Mouse (Mus musculus) kidney, postnatal 0 days (tissue): ENCODE data around the gene Vopp1. TPM values are rescaled to one million over a fixed set of nuclear protein-coding genes. Genes with fewer than 3 reads are reported as not detected.
"Not testable (repeated sequence)": the region's sequence is repeated elsewhere in the genome, so short reads cannot be mapped to it uniquely, and the experiment has no call there.

ENCODE experiments used
- ATAC-seq: fragments of 200-750 bp; cut with Nextera tagmentation; replicated peaks from 2 replicates; pipeline ENCODE4 v1.8.0; 2017; ENCODE audit warnings: low read depth, moderate number of reproducible peaks, moderate TSS enrichment, moderate library complexity; ENCODE audit not compliant: low FRiP score
- DNase-seq: peaks from one replicate; pipeline ENCODE4 v3.0.0-alpha.2; 2016; ENCODE audit warnings: low spot score
- H3K27ac ChIP-seq: fragments of 300-500 bp; sonication (generic); 2 replicates; pipeline ENCODE4 v1.5.1; 2014; ENCODE audit warnings: mild to moderate bottlenecking
- H3K27me3 ChIP-seq: fragments of 300-500 bp; sonication (generic); 2 replicates; pipeline ENCODE4 v1.6.1; 2014; ENCODE audit warnings: low read length, mixed read lengths; ENCODE audit not compliant: insufficient read depth
- H3K36me3 ChIP-seq: fragments of 300-500 bp; sonication (generic); 2 replicates; pipeline ENCODE4 v1.6.1; 2014; ENCODE audit warnings: low read length, mixed read lengths; ENCODE audit not compliant: insufficient read depth
- H3K4me1 ChIP-seq: fragments of 300-500 bp; sonication (generic); replicated peaks from 2 replicates; pipeline ENCODE4 v1.6.1; 2014; ENCODE audit warnings: antibody characterized with exemption, low read length, mixed read lengths; ENCODE audit not compliant: insufficient read depth
- H3K4me2 ChIP-seq: fragments of 300-500 bp; sonication (generic); 2 replicates; pipeline ENCODE4 v1.6.1; 2014; ENCODE audit warnings: mild to moderate bottlenecking, low read length, moderate library complexity, mixed read lengths
- H3K4me3 ChIP-seq: fragments of 300-500 bp; sonication (generic); replicated peaks from 2 replicates; pipeline ENCODE4 v1.5.1; 2014; ENCODE audit warnings: low read depth, low read length
- H3K9ac ChIP-seq: fragments of 300-500 bp; sonication (generic); 2 replicates; pipeline ENCODE4 v1.6.1; 2014; ENCODE audit warnings: low read depth, low read length
- H3K9me3 ChIP-seq: fragments of 300-500 bp; sonication (generic); replicated peaks from 2 replicates; pipeline ENCODE4 v1.6.1; 2016; ENCODE audit warnings: low read length, inconsistent platforms, mixed read lengths
- CTCF ChIP-seq: IDR thresholded peaks from 2 replicates; pipeline ENCODE4 v1.5.1; 2016; ENCODE audit warnings: antibody characterized with exemption, low read depth, mild to moderate bottlenecking, moderate library complexity
- WGBS: fragments of 180-500 bp; shearing (Covaris S2); extraction: QIAGEN DNeasy Blood & Tissue Kit; methylation state at CpG from one replicate; pipeline ENCODE4 v1.1.7; 2014; 5-methylcytosine and 5-hydroxymethylcytosine counted together
- polyA plus RNA-seq: library from polyadenylated mRNA; unstranded; fragments of >200 nt; fragmentation: Nextera tagmentation; extraction: Ambion mirVana; gene quantifications from 2 replicates; pipeline ENCODE4 v1.2.1, GENCODE M21; 2015

The Vopp1 gene
- polyA plus RNA-seq, 1 experiment from 2014 or later: 27.0 TPM

- H3K9ac ChIP-seq: no peak overlapping the region
- DNase-seq: no peak
- no peak overlapping the region for H3K4me2 ChIP-seq
- no peak for ATAC-seq
- H3K27ac ChIP-seq: no peak overlapping the region
- H3K4me3 ChIP-seq: no peak overlapping the region
- no peaks in the 10 kb centered on the region for H3K36me3 ChIP-seq
- WGBS: 77% methylated on average over 5 of the region's 5 CpGs
- TF ChIP-seq CTCF: no peak
- no peaks in the 10 kb centered on the region for H3K4me1 ChIP-seq
- H3K9me3 ChIP-seq: peaks cover 10% of the 10 kb centered on the region
- H3K27me3 ChIP-seq: no peaks in the 10 kb centered on the region
Measured at GRCm38 (mm10) chr6:57805218-57806069, 19.5 kb downstream of the Vopp1 start.

- no peak for TF ChIP-seq CTCF
- H3K4me2 ChIP-seq: no peak overlapping the region
- H3K9me3 ChIP-seq: no peaks in the 10 kb centered on the region
- ATAC-seq (no peak), DNase-seq (no peak)
- no peaks in the 10 kb centered on the region for H3K36me3 ChIP-seq
- H3K27me3 ChIP-seq: no peaks in the 10 kb centered on the region
- no peak overlapping the region for H3K27ac ChIP-seq
- H3K9ac ChIP-seq: no peak overlapping the region
- no peaks in the 10 kb centered on the region for H3K4me1 ChIP-seq
- H3K4me3 ChIP-seq: no peak overlapping the region
- 74% methylated on average over 2 of the region's 2 CpGs for WGBS
Measured at GRCm38 (mm10) chr6:57803130-57803529, 21.8 kb downstream of the Vopp1 start.

DNA sequence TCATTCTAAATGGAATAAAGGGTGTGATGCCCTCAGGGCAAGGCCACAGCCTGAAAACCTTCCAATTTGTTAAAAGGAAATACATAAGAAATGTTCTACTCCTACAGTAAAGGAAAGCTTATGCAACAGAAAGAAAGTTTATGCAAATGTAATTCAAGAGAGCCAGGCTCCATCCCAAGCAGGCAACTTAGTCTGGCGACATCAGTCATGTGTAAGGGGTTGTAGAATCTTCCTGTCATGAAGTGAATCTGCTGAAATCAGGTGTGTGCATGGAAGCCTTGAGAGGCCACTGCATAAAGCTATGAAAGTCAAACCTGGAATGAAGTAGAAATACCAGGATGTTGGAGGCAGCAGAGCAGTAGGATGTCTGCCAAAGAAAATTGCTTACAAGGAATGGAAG is 26.0 kb downstream of the Vopp1 start:
- 84% methylated on average over 1 of the region's 1 CpGs for WGBS
- TF ChIP-seq CTCF: no peak
- Histone ChIP-seq H3K27me3 (no peaks in the 10 kb centered on the region), H3K9me3 (no peaks in the 10 kb centered on the region), H3K9ac (no peak overlapping the region), H3K36me3 (no peaks in the 10 kb centered on the region), H3K4me1 (no peaks in the 10 kb centered on the region), H3K4me2 (no peak overlapping the region), H3K4me3 (no peak overlapping the region), H3K27ac (no peak overlapping the region)
- DNase-seq (no peak), ATAC-seq (no peak)

- H3K27me3 ChIP-seq: no peaks in the 10 kb centered on the region
- H3K4me3 ChIP-seq: no peak overlapping the region
- no peak for ATAC-seq
- no peaks in the 10 kb centered on the region for H3K4me1 ChIP-seq
- no peak overlapping the region for H3K27ac ChIP-seq
- H3K9me3 ChIP-seq: no peaks in the 10 kb centered on the region
- no peak for TF ChIP-seq CTCF
- H3K4me2 ChIP-seq: no peak overlapping the region
- no peaks in the 10 kb centered on the region for H3K36me3 ChIP-seq
- H3K9ac ChIP-seq: no peak overlapping the region
- DNase-seq: no peak
- 91% methylated on average over 3 of the region's 3 CpGs for WGBS
Measured at GRCm38 (mm10) chr6:57796853-57797423, 28.0 kb downstream of the Vopp1 start.

- ATAC-seq (no peak; the same call in 1 of the 2 replicates), DNase-seq (peak; percentile 9)
- no peaks in the 10 kb centered on the region for H3K36me3 ChIP-seq
- no peaks in the 10 kb centered on the region for H3K4me1 ChIP-seq
- no peaks in the 10 kb centered on the region for H3K27me3 ChIP-seq
- TF ChIP-seq CTCF: no peak
- H3K9ac ChIP-seq: no peak overlapping the region
- no peaks in the 10 kb centered on the region for H3K9me3 ChIP-seq
- no peak overlapping the region for H3K27ac ChIP-seq
- 55% methylated on average over 3 of the region's 3 CpGs for WGBS
- no peak overlapping the region for H3K4me2 ChIP-seq
- no peak overlapping the region for H3K4me3 ChIP-seq
Measured at GRCm38 (mm10) chr6:57795835-57796234, 29.1 kb downstream of the Vopp1 start.

DNA sequence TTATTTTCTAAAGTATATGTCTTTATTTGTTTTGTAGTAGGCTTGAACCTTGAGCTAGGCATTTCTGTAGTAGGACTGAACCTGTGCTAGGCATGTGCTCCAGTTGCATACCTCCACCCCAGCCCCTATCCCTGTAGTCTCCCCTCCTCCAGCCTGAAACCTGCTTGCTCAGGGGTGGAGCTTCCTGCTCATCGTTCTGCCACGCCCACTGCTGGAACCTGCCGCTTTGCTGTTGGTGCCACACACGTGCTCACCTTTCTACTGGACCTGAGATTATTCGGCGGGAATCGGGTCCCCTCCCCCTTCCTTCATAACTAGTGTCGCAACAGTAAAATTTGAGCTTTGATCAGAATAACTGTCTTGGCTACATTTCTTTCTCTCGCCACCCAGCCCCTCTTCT is 32.1 kb downstream of the Vopp1 start:
- not testable (repeated sequence) for H3K27me3 ChIP-seq, H3K27ac ChIP-seq, H3K9ac ChIP-seq, H3K4me1 ChIP-seq, H3K4me3 ChIP-seq, ATAC-seq, DNase-seq, H3K36me3 ChIP-seq, H3K4me2 ChIP-seq, H3K9me3 ChIP-seq
- WGBS: 81% methylated on average over 9 of the region's 9 CpGs
